Mouse (Mus musculus) cortical plate, adult 2 months (tissue): ENCODE results near the gene AC131692.1.

Experiments
- CTCF ChIP-seq: fragments of 200-500 bp; IDR thresholded peaks from 2 replicates; pipeline ENCODE4 v1.5.1; 2011; ENCODE audit warnings: mild to moderate bottlenecking, control low read depth, low read length; ENCODE audit not compliant: insufficient read depth; ENCODE audit errors: extremely low read depth
- POLR2A ChIP-seq: fragments of 200-500 bp; IDR thresholded peaks from 2 replicates; pipeline ENCODE4 v1.6.1; 2011; ENCODE audit warnings: mild to moderate bottlenecking, low read length, control low read depth; ENCODE audit not compliant: insufficient read depth; ENCODE audit errors: extremely low read depth

- TF ChIP-seq CTCF (no peak), POLR2A (no peak)
Observed at GRCm38 (mm10) chr19:6071261-6071660, 23.0 kb upstream of the AC131692.1 start.
